Mouse (Mus musculus) heart, embryonic 14.5 days (tissue): ENCODE data around the gene Lrch3. TPM values are rescaled to one million over a fixed set of nuclear protein-coding genes. Genes with fewer than 3 reads are reported as not detected.
"Not testable (repeated sequence)": the region's sequence is repeated elsewhere in the genome, so short reads cannot be mapped to it uniquely, and the experiment has no call there.

ENCODE experiments used
- ATAC-seq: fragments of 200-750 bp; cut with Nextera tagmentation; 2 replicates; pipeline ENCODE4 v1.8.0; 2017; ENCODE audit warnings: low read depth, moderate TSS enrichment; ENCODE audit not compliant: insufficient number of reproducible peaks, insufficient read depth, low FRiP score
- H3K27ac ChIP-seq, 2 experiments: fragments of 200-500 bp in 1 of 2; fragments of 300-500 bp in 1 of 2; sonication (generic) in 1 of 2; replicated peaks in 1 of 2; 2 replicates each; pipeline ENCODE4 v1.5.1; 2012 to 2014; ENCODE audit warnings: low read depth in 2 of 2, low read length in 2 of 2, control low read depth in 1 of 2, mild to moderate bottlenecking in 1 of 2, mixed read lengths in 1 of 2; ENCODE audit not compliant: control insufficient read depth in 1 of 2, insufficient read depth in 1 of 2
- H3K27me3 ChIP-seq: fragments of 300-500 bp; sonication (generic); 2 replicates; pipeline ENCODE4 v1.6.1; 2014; ENCODE audit warnings: mild to moderate bottlenecking, low read length, control low read depth; ENCODE audit not compliant: control insufficient read depth, insufficient read depth
- H3K36me3 ChIP-seq: fragments of 300-500 bp; sonication (generic); 2 replicates; pipeline ENCODE4 v1.6.1; 2014; ENCODE audit warnings: mild to moderate bottlenecking, control low read depth, low read length, mixed read lengths; ENCODE audit not compliant: control insufficient read depth, insufficient read depth
- H3K4me1 ChIP-seq, 2 experiments: fragments of 200-500 bp in 1 of 2; fragments of 300-500 bp in 1 of 2; sonication (generic) in 1 of 2; 2 replicates each; pipeline ENCODE4 v1.6.1; 2012 to 2014; ENCODE audit warnings: low read length in 2 of 2, control low read depth in 1 of 2, mixed read lengths in 1 of 2; ENCODE audit not compliant: control insufficient read depth in 2 of 2, insufficient read depth in 2 of 2
- H3K4me2 ChIP-seq: fragments of 300-500 bp; sonication (generic); 2 replicates; pipeline ENCODE4 v1.6.1; 2014; ENCODE audit warnings: mild to moderate bottlenecking, low read length
- H3K4me3 ChIP-seq, 2 experiments: fragments of 200-500 bp in 1 of 2; fragments of 300-500 bp in 1 of 2; sonication (generic) in 1 of 2; 2 replicates each; pipeline ENCODE4 v1.5.1; 2012 to 2014; ENCODE audit warnings: low read length in 2 of 2, mild to moderate bottlenecking in 2 of 2, control low read depth in 1 of 2, low read depth in 1 of 2, moderate library complexity in 1 of 2; ENCODE audit not compliant: control insufficient read depth in 1 of 2, insufficient read depth in 1 of 2
- H3K9ac ChIP-seq: fragments of 300-500 bp; sonication (generic); 2 replicates; pipeline ENCODE4 v1.6.1; 2014; ENCODE audit warnings: mild to moderate bottlenecking, low read length
- H3K9me3 ChIP-seq: fragments of 300-500 bp; sonication (generic); 2 replicates; pipeline ENCODE4 v1.6.1; 2016; ENCODE audit warnings: low read length, control low read depth; ENCODE audit not compliant: control insufficient read depth
- WGBS: fragments of 180-500 bp; shearing (Covaris S2); extraction: QIAGEN DNeasy Blood & Tissue Kit; methylation state at CpG from one replicate; pipeline ENCODE4 v1.1.7; 2014; 5-methylcytosine and 5-hydroxymethylcytosine counted together
- polyA plus RNA-seq: library from polyadenylated mRNA; unstranded; fragments of >200 nt; fragmentation: Nextera tagmentation; extraction: Ambion mirVana; gene quantifications from 2 replicates; pipeline ENCODE4 v1.2.1, GENCODE M21; 2014

Lrch3 gene
- 22.0 and 25.4 TPM in 2 replicates for polyA plus RNA-seq

DNA sequence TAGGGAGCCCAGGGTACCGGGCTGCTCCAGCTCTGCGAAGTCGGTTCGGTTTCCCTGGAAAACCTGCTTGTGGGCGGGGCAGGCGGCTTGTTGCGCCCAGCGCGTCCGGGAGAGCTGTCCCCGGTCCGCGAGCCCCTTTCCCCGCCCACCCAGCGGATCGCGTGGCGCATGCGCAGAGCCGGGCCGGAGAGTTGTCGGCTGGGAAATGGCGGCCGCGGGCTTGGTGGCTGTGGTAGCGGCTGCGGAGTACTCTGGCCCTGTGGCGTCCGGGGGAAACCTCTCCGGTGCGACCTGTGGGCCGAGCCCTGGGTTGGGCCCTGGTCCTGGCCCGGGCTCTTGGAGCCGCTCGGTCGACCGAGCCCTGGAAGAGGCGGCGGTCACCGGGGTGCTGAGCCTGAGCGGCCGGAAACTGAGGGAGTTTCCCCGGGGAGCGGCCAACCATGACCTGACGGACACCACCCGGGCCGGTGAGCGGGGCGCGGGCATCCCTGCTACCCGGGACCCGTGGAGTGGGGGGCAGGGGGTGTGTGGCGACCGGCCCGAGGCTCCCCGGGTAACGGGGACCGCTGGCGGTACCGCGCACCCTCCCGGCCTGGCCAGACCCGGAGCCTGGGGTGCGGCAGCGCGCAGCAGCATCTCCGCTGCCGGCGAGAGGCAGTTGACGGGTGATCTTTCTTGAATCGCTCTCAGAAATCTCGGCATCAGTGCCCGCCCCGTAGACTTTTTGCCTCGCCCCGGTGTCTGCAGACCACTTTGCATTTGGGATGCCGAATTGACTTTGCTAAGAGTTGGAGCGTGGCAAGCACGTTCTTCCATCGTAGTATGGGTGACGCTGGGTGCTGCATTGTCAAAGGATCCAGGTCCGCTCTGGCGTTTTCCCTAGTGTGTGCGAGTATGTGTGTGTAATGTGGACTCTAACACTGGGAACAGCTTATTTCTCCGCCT, at the start of gene Lrch3:
TSS of gene Lrch3 (plus strand) at position 164 of the 945 bp plus-strand sequence.
- under 1% methylated on average over 85 of the region's 85 CpGs for WGBS
- Histone ChIP-seq H3K27me3 (no peaks in the 10 kb centered on the region), H3K4me3 (peak within 1 kb of the TSS; percentile 84 to 99), H3K9me3 (no peaks in the 10 kb centered on the region), H3K4me1 (peaks cover 2 to 6% of the 10 kb centered on the region in 2 experiments; a peak in 2 of 4 replicates), H3K27ac (peak within 1 kb of the TSS; percentile 34 to 88), H3K9ac (peak within 1 kb of the TSS; percentile 98), H3K4me2 (peak within 1 kb of the TSS; percentile 76), H3K36me3 (no peaks in the 10 kb centered on the region)
- ATAC-seq, result peak; percentile 90

GRCm38 (mm10) chr16:32865401-32865800, 48.5 kb upstream of the Lrch3 start:
- Histone ChIP-seq H3K27me3 (no peaks in the 10 kb centered on the region), H3K36me3 (peaks cover 22% of the 10 kb centered on the region), H3K9me3 (no peaks in the 10 kb centered on the region), H3K9ac (peak overlapping the region; percentile 34; the same call in 1 of the 2 replicates), H3K4me1 (peaks cover 0 to 35% of the 10 kb centered on the region in 2 experiments; a peak in 3 of 4 replicates), H3K4me2 (no peak overlapping the region), H3K27ac (0 out of 4 replicates have a peak overlapping the region, but pooled peaks of 1 of the 2 experiments have one; percentile 33), H3K4me3 (no peak overlapping the region)
- WGBS, result 70% methylated on average over 4 of the region's 4 CpGs
- ATAC-seq, result no peak

- no peak for ATAC-seq
- Histone ChIP-seq H3K9ac (peak overlapping the region; percentile 77), H3K4me2 (peak overlapping the region; percentile 83), H3K9me3 (no peaks in the 10 kb centered on the region), H3K27ac (peak overlapping the region in 1 of 2 experiments; percentile 77; a peak in 2 of 4 replicates), H3K27me3 (no peaks in the 10 kb centered on the region), H3K4me3 (peak overlapping the region in 1 of 2 experiments; percentile 65; a peak in 2 of 4 replicates), H3K36me3 (peaks cover 17% of the 10 kb centered on the region), H3K4me1 (peaks cover 0 to 34% of the 10 kb centered on the region in 2 experiments; a peak in 3 of 4 replicates)
- WGBS, result 80% methylated on average over 5 of the region's 5 CpGs
Observed at GRCm38 (mm10) chr16:32866713-32867112, 47.2 kb upstream of the Lrch3 start.

- 0% methylated on average over 35 of the region's 35 CpGs for WGBS
Observed at GRCm38 (mm10) chr16:32867919-32868552, 45.9 kb upstream of the Lrch3 start.

DNA sequence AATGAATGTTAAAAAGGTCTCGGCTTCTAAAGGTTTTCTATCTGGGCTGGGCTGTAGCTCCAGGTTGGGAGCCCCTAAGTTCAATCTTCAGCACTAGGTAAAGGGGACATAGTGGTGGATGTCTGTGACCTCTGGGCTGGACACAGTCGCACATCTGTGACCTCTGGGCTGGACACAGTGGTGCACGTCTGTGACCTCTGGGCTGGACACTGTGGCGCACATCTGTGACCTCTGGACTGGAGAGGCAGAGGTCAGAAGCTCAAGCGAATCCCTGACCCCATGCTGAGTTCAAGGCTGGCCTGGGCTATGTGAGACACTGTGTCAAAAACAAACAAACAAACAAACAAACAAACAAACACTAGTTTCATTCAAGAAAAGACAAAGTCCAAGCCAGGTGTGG, 43.7 kb upstream of the Lrch3 start:
- Histone ChIP-seq H3K27ac (no peak overlapping the region), H3K27me3 (no peaks in the 10 kb centered on the region), H3K36me3 (peaks cover 2% of the 10 kb centered on the region; the same call in 1 of the 2 replicates), H3K4me1 (peaks cover 0 to 22% of the 10 kb centered on the region in 2 experiments; a peak in 3 of 4 replicates), H3K9me3 (no peaks in the 10 kb centered on the region), H3K9ac (no peak overlapping the region), H3K4me2 (no peak overlapping the region), H3K4me3 (no peak overlapping the region)
- 66% methylated on average over 5 of the region's 5 CpGs for WGBS
- no peak for ATAC-seq

More at GRCm38 (mm10) chr16:32867919-32868552, 45.9 kb upstream of the Lrch3 start:
- Histone ChIP-seq H3K4me1 (peaks cover 0 to 34% of the 10 kb centered on the region in 2 experiments; a peak in 3 of 4 replicates), H3K27ac (peak overlapping the region; percentile 77 to 84), H3K9ac (peak overlapping the region; percentile 77), H3K27me3 (no peaks in the 10 kb centered on the region), H3K36me3 (peaks cover 17% of the 10 kb centered on the region), H3K9me3 (no peaks in the 10 kb centered on the region), H3K4me2 (peak overlapping the region; percentile 83), H3K4me3 (peak overlapping the region; percentile 65 to 77)
- ATAC-seq, result peak; percentile 94

GRCm38 (mm10) chr16:32873366-32873765, 40.5 kb upstream of the Lrch3 start:
- Histone ChIP-seq H3K27me3 (no peaks in the 10 kb centered on the region), H3K9ac (no peak overlapping the region), H3K27ac (no peak overlapping the region), H3K4me2 (no peak overlapping the region), H3K36me3 (no peaks in the 10 kb centered on the region), H3K4me3 (no peak overlapping the region), H3K4me1 (peaks cover 0 to 6% of the 10 kb centered on the region in 2 experiments; a peak in 1 of 4 replicates), H3K9me3 (no peaks in the 10 kb centered on the region)
- 69% methylated on average over 3 of the region's 3 CpGs for WGBS
- no peak for ATAC-seq

- H3K9ac ChIP-seq, ATAC-seq, H3K4me2 ChIP-seq, H3K36me3 ChIP-seq, H3K27me3 ChIP-seq, H3K27ac ChIP-seq, H3K4me3 ChIP-seq, H3K9me3 ChIP-seq: not testable (repeated sequence)
- WGBS, result 62% methylated on average over 1 of the region's 1 CpGs
- H3K4me1 ChIP-seq, result peaks cover 6 to 22% of the 10 kb centered on the region in 2 experiments
Observed at GRCm38 (mm10) chr16:32875281-32875680, 38.6 kb upstream of the Lrch3 start.
